Mouse (Mus musculus): ENCODE results near the gene Plekhm3. TPM values are rescaled to one million over a fixed set of nuclear protein-coding genes. Genes with fewer than 3 reads are reported as not detected.
A peak's percentile ranks its signal among the peaks of the same experiment; 100 is the strongest.

Plekhm3 gene
- polyA plus RNA-seq, 1 experiment from 2014 or later, result 2.2 TPM

- 28% methylated on average over 10 of the region's 10 CpGs for WGBS
- H3K4me2 ChIP-seq (replicated peaks; ENCODE audit: low read depth), result peak overlapping the region; percentile 2; the same call in 1 of the 2 replicates
Observed at GRCm38 (mm10) chr1:64756640-64757030, 200.0 kb downstream of the Plekhm3 start.

GRCm38 (mm10) chr1:64755971-64756639, 200.5 kb downstream of the Plekhm3 start:
- WGBS, result 36% methylated on average over 7 of the region's 7 CpGs
- DNase-seq (ENCODE audit: low spot score) (no peak), ATAC-seq (ENCODE audit: low FRiP score, low TSS enrichment) (0 out of 2 replicates have a peak, but pooled peaks have one; percentile 33)
- no peak overlapping the region for H3K4me3 ChIP-seq (ENCODE audit: low read depth, low read length)
- H3K9ac ChIP-seq (ENCODE audit: low read length), result peak overlapping the region; percentile 18; the same call in 1 of the 2 replicates
- H3K27me3 ChIP-seq (ENCODE audit: control insufficient read depth, insufficient read depth, low read length), result no peaks in the 10 kb centered on the region
- peak overlapping the region; percentile 77 for H3K27ac ChIP-seq (replicated peaks)
- no peak for TF ChIP-seq EP300 (optimal IDR thresholded peaks at IDR 0.05)
- no peak for TF ChIP-seq CTCF (IDR thresholded peaks at IDR 0.05; ENCODE audit: low read depth)
- H3K4me2 ChIP-seq (replicated peaks; ENCODE audit: low read depth), result peak overlapping the region; percentile 2; the same call in 1 of the 2 replicates
- H3K36me3 ChIP-seq (ENCODE audit: control insufficient read depth, insufficient read depth, low read length), result no peaks in the 10 kb centered on the region
- 0 out of 2 replicates have a peak, but pooled peaks cover 6% of the 10 kb centered on the region for H3K4me1 ChIP-seq (replicated peaks; ENCODE audit: control insufficient read depth, insufficient read depth)
- no peaks in the 10 kb centered on the region for H3K9me3 ChIP-seq (ENCODE audit: control insufficient read depth, low read length)

More at GRCm38 (mm10) chr1:64756640-64757030, 200.0 kb downstream of the Plekhm3 start:
- Histone ChIP-seq H3K9ac (ENCODE audit: low read length) (no peak overlapping the region), H3K9me3 (ENCODE audit: control insufficient read depth, low read length) (no peaks in the 10 kb centered on the region), H3K27me3 (ENCODE audit: control insufficient read depth, insufficient read depth, low read length) (no peaks in the 10 kb centered on the region), H3K27ac (replicated peaks) (peak overlapping the region; percentile 77), H3K36me3 (ENCODE audit: control insufficient read depth, insufficient read depth, low read length) (no peaks in the 10 kb centered on the region), H3K4me3 (ENCODE audit: low read depth, low read length) (no peak overlapping the region), H3K4me1 (replicated peaks; ENCODE audit: control insufficient read depth, insufficient read depth) (0 out of 2 replicates have a peak, but pooled peaks cover 6% of the 10 kb centered on the region)
- ATAC-seq (ENCODE audit: low FRiP score, low TSS enrichment) (no peak), DNase-seq (ENCODE audit: low spot score) (peak; percentile 40)
- TF ChIP-seq EP300 (optimal IDR thresholded peaks at IDR 0.05) (no peak), CTCF (IDR thresholded peaks at IDR 0.05; ENCODE audit: low read depth) (no peak)

GRCm38 (mm10) chr1:64754658-64755057, 202.0 kb downstream of the Plekhm3 start:
- WGBS, result 81% methylated on average over 5 of the region's 5 CpGs
- H3K9me3 ChIP-seq (ENCODE audit: control insufficient read depth, low read length), result no peaks in the 10 kb centered on the region
- ATAC-seq (ENCODE audit: low FRiP score, low TSS enrichment) (peak; percentile 22; the same call in 1 of the 2 replicates), DNase-seq (ENCODE audit: low spot score) (peak; percentile 15)
- no peak overlapping the region for H3K4me2 ChIP-seq (replicated peaks; ENCODE audit: low read depth)
- TF ChIP-seq CTCF (IDR thresholded peaks at IDR 0.05; ENCODE audit: low read depth) (no peak), EP300 (optimal IDR thresholded peaks at IDR 0.05) (no peak)
- H3K9ac ChIP-seq (ENCODE audit: low read length), result no peak overlapping the region
- H3K4me3 ChIP-seq (ENCODE audit: low read depth, low read length), result no peak overlapping the region
- H3K27ac ChIP-seq (replicated peaks), result no peak overlapping the region
- no peaks in the 10 kb centered on the region for H3K36me3 ChIP-seq (ENCODE audit: control insufficient read depth, insufficient read depth, low read length)
- H3K4me1 ChIP-seq (replicated peaks; ENCODE audit: control insufficient read depth, insufficient read depth), result 0 out of 2 replicates have a peak, but pooled peaks cover 6% of the 10 kb centered on the region
- H3K27me3 ChIP-seq (ENCODE audit: control insufficient read depth, insufficient read depth, low read length), result no peaks in the 10 kb centered on the region

- no peak for ATAC-seq (ENCODE audit: low FRiP score, low TSS enrichment)
- no peak for TF ChIP-seq CTCF (IDR thresholded peaks at IDR 0.05; ENCODE audit: low read depth)
- TF ChIP-seq EP300 (optimal IDR thresholded peaks at IDR 0.05), result no peak
- H3K4me1 ChIP-seq (replicated peaks; ENCODE audit: control insufficient read depth, insufficient read depth), result 0 out of 2 replicates have a peak, but pooled peaks cover 6% of the 10 kb centered on the region
- 59% methylated on average over 7 of the region's 7 CpGs for WGBS
- H3K9ac ChIP-seq (ENCODE audit: low read length), result no peak overlapping the region
- H3K4me3 ChIP-seq (ENCODE audit: low read depth, low read length), result no peak overlapping the region
- H3K27me3 ChIP-seq (ENCODE audit: control insufficient read depth, insufficient read depth, low read length), result no peaks in the 10 kb centered on the region
- H3K36me3 ChIP-seq (ENCODE audit: control insufficient read depth, insufficient read depth, low read length), result no peaks in the 10 kb centered on the region
- H3K27ac ChIP-seq (replicated peaks), result no peak overlapping the region
- H3K4me2 ChIP-seq (replicated peaks; ENCODE audit: low read depth), result no peak overlapping the region
- H3K9me3 ChIP-seq (ENCODE audit: control insufficient read depth, low read length), result no peaks in the 10 kb centered on the region
- DNase-seq (ENCODE audit: low spot score), result no peak
Observed at GRCm38 (mm10) chr1:64753668-64754067, 203.0 kb downstream of the Plekhm3 start.

- DNase-seq (ENCODE audit: low spot score), result no peak
Observed at GRCm38 (mm10) chr1:64753109-64753508, 203.5 kb downstream of the Plekhm3 start.

GRCm38 (mm10) chr1:64744616-64745015, 212.0 kb downstream of the Plekhm3 start:
- H3K27me3 ChIP-seq (ENCODE audit: control insufficient read depth, insufficient read depth, low read length), result no peaks in the 10 kb centered on the region
- ATAC-seq (ENCODE audit: low FRiP score, low TSS enrichment) (no peak), DNase-seq (ENCODE audit: low spot score) (no peak)
- no peak overlapping the region for H3K4me2 ChIP-seq (replicated peaks; ENCODE audit: low read depth)
- no peak overlapping the region for H3K9ac ChIP-seq (ENCODE audit: low read length)
- TF ChIP-seq CTCF (IDR thresholded peaks at IDR 0.05; ENCODE audit: low read depth) (no peak), EP300 (optimal IDR thresholded peaks at IDR 0.05) (no peak)
- H3K36me3 ChIP-seq (ENCODE audit: control insufficient read depth, insufficient read depth, low read length), result no peaks in the 10 kb centered on the region
- no peak overlapping the region for H3K27ac ChIP-seq (replicated peaks)
- H3K9me3 ChIP-seq (ENCODE audit: control insufficient read depth, low read length), result no peaks in the 10 kb centered on the region
- no peak overlapping the region for H3K4me3 ChIP-seq (ENCODE audit: low read depth, low read length)
- no peaks in the 10 kb centered on the region for H3K4me1 ChIP-seq (replicated peaks; ENCODE audit: control insufficient read depth, insufficient read depth)

More at GRCm38 (mm10) chr1:64753109-64753508, 203.5 kb downstream of the Plekhm3 start:
- Histone ChIP-seq H3K4me2 (replicated peaks; ENCODE audit: low read depth) (no peak overlapping the region), H3K4me3 (ENCODE audit: low read depth, low read length) (no peak overlapping the region), H3K9ac (ENCODE audit: low read length) (no peak overlapping the region), H3K36me3 (ENCODE audit: control insufficient read depth, insufficient read depth, low read length) (no peaks in the 10 kb centered on the region), H3K4me1 (replicated peaks; ENCODE audit: control insufficient read depth, insufficient read depth) (0 out of 2 replicates have a peak, but pooled peaks cover 6% of the 10 kb centered on the region), H3K9me3 (ENCODE audit: control insufficient read depth, low read length) (no peaks in the 10 kb centered on the region), H3K27ac (replicated peaks) (no peak overlapping the region), H3K27me3 (ENCODE audit: control insufficient read depth, insufficient read depth, low read length) (no peaks in the 10 kb centered on the region)
- ATAC-seq (ENCODE audit: low FRiP score, low TSS enrichment), result no peak
- 69% methylated on average over 8 of the region's 8 CpGs for WGBS
- TF ChIP-seq EP300 (optimal IDR thresholded peaks at IDR 0.05) (no peak), CTCF (IDR thresholded peaks at IDR 0.05; ENCODE audit: low read depth) (no peak)
